Mouse (Mus musculus) mouse embryonic stem cell (cell line): ENCODE measurements around the gene Ssbp3.

ENCODE experiments used
- in situ Hi-C, 2 experiments: fragments of 300-500 bp; cut with MboI; formaldehyde crosslinking; loops; 1 replicate in 1 of 2; 3 replicates in 1 of 2; pipeline ENCODE4 v1.14.3; 2019 to 2020; ENCODE audit warnings: low sequenced_read_pairs in 2 of 2, low pct_unique_long_range_greater_than_20kb in 1 of 2, mixed read lengths in 1 of 2; ENCODE audit not compliant: unreplicated experiment in 1 of 2

Gene Ssbp3

GRCm38 (mm10) chr4:106901610-106902009 lies 8.9 kb upstream of the Ssbp3 start:
- in situ Hi-C loops, result no loop called here

GRCm38 (mm10) chr4:106902157-106902556 lies 8.3 kb upstream of the Ssbp3 start:
- in situ Hi-C loops, result no loop called here

- in situ Hi-C loops, result no loop called here
These were observed 4.6 kb upstream of the Ssbp3 start for GRCm38 (mm10) chr4:106905898-106906297.

- in situ Hi-C loops, result no loop called here
These were observed 2.6 kb upstream of the Ssbp3 start for GRCm38 (mm10) chr4:106907701-106908425.

- in situ Hi-C loops, result no loop called here
These were observed 2.1 kb upstream of the Ssbp3 start for GRCm38 (mm10) chr4:106908426-106908809.

- in situ Hi-C loops, result no loop called here
These were observed 1.4 kb upstream of the Ssbp3 start for GRCm38 (mm10) chr4:106908950-106909751.

GRCm38 (mm10) chr4:106909797-106910196 lies 704 bp upstream of the Ssbp3 start:
- in situ Hi-C loops, result no loop called here

- in situ Hi-C loops, result no loop called here
These were observed 823 bp downstream of the Ssbp3 start for GRCm38 (mm10) chr4:106911246-106911801.

GRCm38 (mm10) chr4:106911951-106912688 lies 1.6 kb downstream of the Ssbp3 start:
- in situ Hi-C loops, result no loop called here

GRCm38 (mm10) chr4:106912689-106913041 lies 2.2 kb downstream of the Ssbp3 start:
- in situ Hi-C loops, result no loop called here

- in situ Hi-C loops, result no loop called here
These were observed 3.0 kb downstream of the Ssbp3 start for GRCm38 (mm10) chr4:106913411-106914049.

- in situ Hi-C loops, result no loop called here
These were observed 4.8 kb downstream of the Ssbp3 start for GRCm38 (mm10) chr4:106915265-106915664.

- in situ Hi-C loops, result no loop called here
These were observed 7.8 kb downstream of the Ssbp3 start for GRCm38 (mm10) chr4:106918263-106918662.

- in situ Hi-C loops, result no loop called here
These were observed 9.6 kb downstream of the Ssbp3 start for GRCm38 (mm10) chr4:106920119-106920518.

- in situ Hi-C loops, result no loop called here
These were observed 11.2 kb downstream of the Ssbp3 start for GRCm38 (mm10) chr4:106921375-106922336.

GRCm38 (mm10) chr4:106922919-106923318 lies 12.4 kb downstream of the Ssbp3 start:
- in situ Hi-C loops, result no loop called here

- in situ Hi-C loops, result no loop called here
These were observed 13.7 kb downstream of the Ssbp3 start for GRCm38 (mm10) chr4:106924175-106924574.

- in situ Hi-C loops, result no loop called here
These were observed 14.4 kb downstream of the Ssbp3 start for GRCm38 (mm10) chr4:106924888-106925287.
